Mouse (Mus musculus): ENCODE measurements around the gene Zfp667. TPM values are rescaled to one million over a fixed set of nuclear protein-coding genes. Genes with fewer than 3 reads are reported as not detected.

The Zfp667 gene
- polyA plus RNA-seq, 1 experiment from 2014 or later: 6.3 TPM

DNA sequence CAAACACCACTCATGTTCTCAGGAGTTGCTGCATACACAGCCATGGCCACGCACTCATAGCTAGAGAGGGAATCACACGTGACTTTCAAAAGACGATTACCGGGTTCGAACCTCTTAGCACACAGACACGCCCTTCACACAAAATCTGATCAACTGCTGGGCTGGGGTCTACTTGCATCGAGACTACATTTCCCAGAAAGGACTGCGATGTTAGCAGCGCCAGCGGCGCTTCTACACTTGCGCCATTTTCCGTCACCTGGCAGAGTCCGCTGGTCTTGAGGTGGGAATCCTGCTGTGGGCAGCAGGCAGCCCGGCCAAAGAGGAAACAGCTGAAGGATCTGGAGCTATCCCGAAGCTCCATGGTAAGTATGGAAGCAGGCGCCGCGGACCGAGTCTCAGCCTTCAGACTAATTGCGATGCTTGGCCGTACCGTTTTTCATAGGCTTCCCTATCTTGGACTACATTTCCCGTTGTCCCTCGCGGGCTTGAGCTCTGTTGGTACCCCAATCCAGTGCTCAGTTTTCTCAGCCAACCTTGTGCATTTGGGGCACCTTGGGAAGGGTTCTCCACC, 57.2 kb downstream of the Zfp667 start, which contains the start of gene Gm3854:
Gene Gm3854 (plus strand): TSS at position 259 of the 571 bp plus-strand sequence.
- peak; percentile 85 for DNase-seq (ENCODE audit: low spot score)
- Histone ChIP-seq H3K36me3 (no peaks in the 10 kb centered on the region), H3K4me3 (peak within 1 kb of the TSS; percentile 71), H3K4me1 (peaks cover 3% of the 10 kb centered on the region; the same call in 1 of the 2 replicates), H3K27ac (replicated peaks) (peak within 1 kb of the TSS; percentile 91), H3K27me3 (ENCODE audit: low read depth, poor library complexity, severe bottlenecking) (no peaks in the 10 kb centered on the region), H3K9me3 (replicated peaks) (no peaks in the 10 kb centered on the region; the same call in 1 of the 2 replicates)
- WGBS: 1% methylated on average over 26 of the region's 26 CpGs

DNA sequence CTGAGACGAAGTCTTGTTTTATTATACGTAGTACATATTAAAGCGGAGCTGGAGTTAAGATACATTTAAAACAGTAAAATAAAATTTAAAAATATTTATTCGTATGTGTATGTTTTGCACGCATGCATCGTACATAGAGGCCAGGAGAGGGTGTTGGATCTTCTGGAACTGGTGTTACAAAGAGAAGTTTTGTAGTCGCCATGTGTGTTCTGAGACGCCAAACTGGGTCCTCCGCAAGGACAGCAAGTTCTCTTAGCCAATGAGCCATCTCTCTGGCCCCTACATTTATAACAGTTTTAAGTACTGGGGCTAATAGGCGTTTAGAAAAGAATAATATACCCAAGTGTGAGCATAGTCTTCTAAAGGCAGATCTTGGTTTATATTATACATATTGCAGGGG, 57.7 kb downstream of the Zfp667 start:
- Histone ChIP-seq H3K4me1 (peaks cover 3% of the 10 kb centered on the region; the same call in 1 of the 2 replicates), H3K27ac (replicated peaks) (peak overlapping the region; percentile 91)
- 33% methylated on average over 10 of the region's 10 CpGs for WGBS

More for the DNA sequence above, 57.7 kb downstream of the Zfp667 start:
- Histone ChIP-seq H3K4me3 (peak overlapping the region; percentile 71), H3K27me3 (ENCODE audit: low read depth, poor library complexity, severe bottlenecking) (no peaks in the 10 kb centered on the region), H3K36me3 (no peaks in the 10 kb centered on the region), H3K9me3 (replicated peaks) (no peaks in the 10 kb centered on the region; the same call in 1 of the 2 replicates)
- DNase-seq (ENCODE audit: low spot score): no peak

Other genes starting within 250 kb of the Zfp667 start
- not detected in 2 replicates for gene Nlrp4c, start 241.4 kb upstream of the Zfp667 start, polyA plus RNA-seq (2016; fragmentation: Nextera tagmentation; extraction: Ambion mirVana)
- gene Zfp787, start 130.6 kb upstream of the Zfp667 start, polyA plus RNA-seq (2016; fragmentation: Nextera tagmentation; extraction: Ambion mirVana): 25.0 and 27.3 TPM in 2 replicates
- 81.8 and 86.1 TPM in 2 replicates for gene Zfp444, start 114.4 kb upstream of the Zfp667 start, polyA plus RNA-seq (2016; fragmentation: Nextera tagmentation; extraction: Ambion mirVana)
- not detected in 2 replicates for gene Galp, start 89.5 kb upstream of the Zfp667 start, polyA plus RNA-seq (2016; fragmentation: Nextera tagmentation; extraction: Ambion mirVana)
- not detected in 2 replicates for gene Zscan5b, start 64.3 kb upstream of the Zfp667 start, polyA plus RNA-seq (2016; fragmentation: Nextera tagmentation; extraction: Ambion mirVana)
- not detected in 2 replicates for gene Epp13, start 33.9 kb upstream of the Zfp667 start, polyA plus RNA-seq (2016; fragmentation: Nextera tagmentation; extraction: Ambion mirVana)
- gene Zfp583, start 44.7 kb downstream of the Zfp667 start, polyA plus RNA-seq (2016; fragmentation: Nextera tagmentation; extraction: Ambion mirVana): 5.2 and 8.0 TPM in 2 replicates
- gene Gm3854, start 57.2 kb downstream of the Zfp667 start, polyA plus RNA-seq (2016; fragmentation: Nextera tagmentation; extraction: Ambion mirVana): 2.9 and 3.9 TPM in 2 replicates
- gene Zfp78, start 76.7 kb downstream of the Zfp667 start, polyA plus RNA-seq (2016; fragmentation: Nextera tagmentation; extraction: Ambion mirVana): 1.8 and 2.7 TPM in 2 replicates
- gene Zfp28, start 96.7 kb downstream of the Zfp667 start, polyA plus RNA-seq (2016; fragmentation: Nextera tagmentation; extraction: Ambion mirVana): 10.2 and 12.7 TPM in 2 replicates
- gene Smim17, start 112.1 kb downstream of the Zfp667 start, polyA plus RNA-seq (2016; fragmentation: Nextera tagmentation; extraction: Ambion mirVana): 0.48 and 0.91 TPM in 2 replicates
- not detected in 2 replicates for gene Gm20715, start 123.7 kb downstream of the Zfp667 start, polyA plus RNA-seq (2016; fragmentation: Nextera tagmentation; extraction: Ambion mirVana)
- 0.19 TPM in 1 of 2 replicates, not detected in the other for gene Olfr1344, start 152.1 kb downstream of the Zfp667 start, polyA plus RNA-seq (2016; fragmentation: Nextera tagmentation; extraction: Ambion mirVana)
- not detected in 2 replicates for gene Olfr1336, start 169.6 kb downstream of the Zfp667 start, polyA plus RNA-seq (2016; fragmentation: Nextera tagmentation; extraction: Ambion mirVana)
- not detected in 2 replicates for gene Olfr1346, start 180.5 kb downstream of the Zfp667 start, polyA plus RNA-seq (2016; fragmentation: Nextera tagmentation; extraction: Ambion mirVana)
- gene Olfr5, start 200.4 kb downstream of the Zfp667 start, polyA plus RNA-seq (2016; fragmentation: Nextera tagmentation; extraction: Ambion mirVana): not detected in 2 replicates
- gene Olfr1347, start 213.2 kb downstream of the Zfp667 start, polyA plus RNA-seq (2016; fragmentation: Nextera tagmentation; extraction: Ambion mirVana): not detected in 2 replicates
- not detected in 2 replicates for gene Olfr1348, start 222.2 kb downstream of the Zfp667 start, polyA plus RNA-seq (2016; fragmentation: Nextera tagmentation; extraction: Ambion mirVana)
- gene Olfr1349, start 236.4 kb downstream of the Zfp667 start, polyA plus RNA-seq (2016; fragmentation: Nextera tagmentation; extraction: Ambion mirVana): not detected in 2 replicates